In genomic region chr4:114924971-114925916, GRCm38 (mm10) we compare ENCODE assay signal across 8 mouse cellular contexts. TPM values are rescaled to one million over a fixed set of nuclear protein-coding genes. Genes with fewer than 3 reads are reported as not detected.
A peak's percentile ranks its signal among the peaks of the same experiment; 100 is the strongest.
DNase-seq lines count a peak whose midpoint lies in the region; ATAC-seq and TF ChIP-seq lines count a peak whose summit lies in the region.

No protein-coding gene starts in this region.

- DNase-seq in gastrocnemius, postnatal 25 days, result peak; percentile 24
- no peak for DNase-seq in gastrocnemius, postnatal 4 days (ENCODE audit: low spot score in 2 of 2)
- peak; percentile 55 for DNase-seq in R1 (ENCODE audit: low read depth, low spot score)
- no peak for DNase-seq in forebrain, postnatal 0 days
- peak; percentile 55 to 71 for DNase-seq in kidney, postnatal 4 days
- no peak for DNase-seq in cerebellum, adult 11 months
- no peak for DNase-seq in frontal cortex, postnatal 25 days (ENCODE audit: low spot score in 2 of 2)

- H3K4me1 ChIP-seq in forebrain, postnatal 0 days (ENCODE audit: insufficient read depth), result no peaks in the 10 kb centered on the region
- peaks cover 12% of the 10 kb centered on the region for H3K4me1 ChIP-seq in midbrain, embryonic 15.5 days

- no peak; the same call in 1 of the 2 replicates for TF ChIP-seq CTCF in forebrain, postnatal 0 days (IDR thresholded peaks at IDR 0.05; ENCODE audit: low read depth)

- H3K27me3 ChIP-seq in forebrain, postnatal 0 days (ENCODE audit: insufficient read depth, low read length), result peaks cover 76% of the 10 kb centered on the region
- peaks cover 84% of the 10 kb centered on the region for H3K27me3 ChIP-seq in midbrain, embryonic 15.5 days (replicated peaks)

- H3K9me3 ChIP-seq in forebrain, postnatal 0 days (ENCODE audit: low read length), result no peaks in the 10 kb centered on the region
- H3K9me3 ChIP-seq in midbrain, embryonic 15.5 days, result no peaks in the 10 kb centered on the region

- ATAC-seq in forebrain, postnatal 0 days, result peak; percentile 50; the same call in 1 of the 2 replicates
- peak; percentile 71 for ATAC-seq in midbrain, embryonic 15.5 days (replicated peaks)

- no peak overlapping the region for H3K27ac ChIP-seq in forebrain, postnatal 0 days (ENCODE audit: low read depth, low read length)
- H3K27ac ChIP-seq in midbrain, embryonic 15.5 days, result no peak overlapping the region

- peak overlapping the region; percentile 47 for H3K4me2 ChIP-seq in forebrain, postnatal 0 days (ENCODE audit: low read depth)
- peak overlapping the region; percentile 66 for H3K4me2 ChIP-seq in midbrain, embryonic 15.5 days

- no peak overlapping the region for H3K9ac ChIP-seq in forebrain, postnatal 0 days
- H3K9ac ChIP-seq in midbrain, embryonic 15.5 days, result peak overlapping the region; percentile 15; the same call in 1 of the 2 replicates

- under 1% methylated on average over 106 of the region's 125 CpGs for WGBS in forebrain, postnatal 0 days
- under 1% methylated on average over 118 of the region's 125 CpGs for whole genome bisulfite sequencing in midbrain, embryonic 15.5 days

- H3K4me3 ChIP-seq in forebrain, postnatal 0 days (ENCODE audit: low read depth, low read length), result peak overlapping the region; percentile 27
- H3K4me3 ChIP-seq in midbrain, embryonic 15.5 days, result peak overlapping the region; percentile 40

- H3K36me3 ChIP-seq in forebrain, postnatal 0 days (ENCODE audit: insufficient read depth), result no peaks in the 10 kb centered on the region
- no peaks in the 10 kb centered on the region for H3K36me3 ChIP-seq in midbrain, embryonic 15.5 days (replicated peaks)

RNA-seq across cellular contexts. Expression of gene Foxe3, which starts 0.6 kb away (rescaled TPM):
- not detected for total RNA-seq in gastrocnemius, postnatal 25 days (2021)
- not detected for total RNA-seq in gastrocnemius, postnatal 4 days (2021)
- total RNA-seq in forebrain, postnatal 0 days (2014; rRNA removed), result not detected in 2 replicates
- polyA plus RNA-seq in forebrain, postnatal 0 days (2015; fragmentation: Nextera tagmentation; extraction: Ambion mirVana), result not detected in 2 replicates
- 0.27 and 0.34 TPM in 2 replicates for polyA plus RNA-seq in midbrain, embryonic 15.5 days (2015; fragmentation: Nextera tagmentation; extraction: Ambion mirVana)

RNA-seq across cellular contexts. Expression of gene Foxd2, which starts 16.6 kb away (rescaled TPM):
- under 1 TPM; 0.19 to 0.33 TPM for total RNA-seq in gastrocnemius, postnatal 25 days (2021)
- 1 to 10 TPM; 1.4 to 1.5 TPM for total RNA-seq in gastrocnemius, postnatal 4 days (2021)
- 0.38 and 1.8 TPM in 2 replicates for total RNA-seq in forebrain, postnatal 0 days (2014; rRNA removed)
- polyA plus RNA-seq in forebrain, postnatal 0 days (2015; fragmentation: Nextera tagmentation; extraction: Ambion mirVana), result 0.25 and 0.28 TPM in 2 replicates
- 0.46 and 0.88 TPM in 2 replicates for polyA plus RNA-seq in midbrain, embryonic 15.5 days (2015; fragmentation: Nextera tagmentation; extraction: Ambion mirVana)

Comparison
In these comparisons a context has a peak if more than half of its experiments do, and no peak if none do; other contexts are left out.
1. DNase-seq: peak in gastrocnemius, postnatal 25 days (single experiment), R1 (single experiment) and kidney, postnatal 4 days (2 of 2); none in gastrocnemius, postnatal 4 days (0 of 2), forebrain, postnatal 0 days (single experiment), cerebellum, adult 11 months (single experiment) and frontal cortex, postnatal 25 days (0 of 2).